Mouse (Mus musculus): ENCODE measurements around the gene Trim71. TPM values are rescaled to one million over a fixed set of nuclear protein-coding genes. Genes with fewer than 3 reads are reported as not detected.

Trim71 gene
- not detected in 2 replicates for polyA plus RNA-seq (2012; rRNA removed)

GRCm38 (mm10) chr9:114563761-114564606 is at the start of gene Trim71:
Trim71 (minus strand) TSS chr9:114564369.

GRCm38 (mm10) chr9:114515364-114515763 is 48.8 kb downstream of the Trim71 start, which contains the start of gene C130032M10Rik:
C130032M10Rik (plus strand) TSS chr9:114515697.

GRCm38 (mm10) chr9:114504816-114505215 is 59.4 kb downstream of the Trim71 start, which contains the start of gene Ccr4:
Ccr4 (minus strand) TSS chr9:114504916.

Other genes with a start within 250 kb of the Trim71 start
- not detected in 2 replicates for gene Bcl2a1c, start 234.2 kb downstream of the Trim71 start, polyA plus RNA-seq (2012; rRNA removed)
- gene Crtap, start 173.7 kb downstream of the Trim71 start, polyA plus RNA-seq (2012; rRNA removed) = 58.1 and 58.4 TPM in 2 replicates
- 67.8 and 73.8 TPM in 2 replicates for gene Glb1, start 163.3 kb downstream of the Trim71 start, polyA plus RNA-seq (2012; rRNA removed)
- gene Tmppe, start 163.3 kb downstream of the Trim71 start, polyA plus RNA-seq (2012; rRNA removed) = 10.3 and 11.9 TPM in 2 replicates
- 0.97 and 0.98 TPM in 2 replicates for gene Ccr4, start 59.5 kb downstream of the Trim71 start, polyA plus RNA-seq (2012; rRNA removed)
- not detected in 2 replicates for gene C130032M10Rik, start 48.7 kb downstream of the Trim71 start, polyA plus RNA-seq (2012; rRNA removed)
- 21.0 and 21.2 TPM in 2 replicates for gene Cnot10, start 75.8 kb upstream of the Trim71 start, polyA plus RNA-seq (2012; rRNA removed)
- gene Dync1li1, start 124.4 kb upstream of the Trim71 start, polyA plus RNA-seq (2012; rRNA removed) = 14.0 and 14.7 TPM in 2 replicates
- 48.4 and 65.4 TPM in 2 replicates for gene Cmtm6, start 166.7 kb upstream of the Trim71 start, polyA plus RNA-seq (2012; rRNA removed)
- 95.2 and 113 TPM in 2 replicates for gene Cmtm7, start 217.5 kb upstream of the Trim71 start, polyA plus RNA-seq (2012; rRNA removed)